Mouse (Mus musculus) thymus, adult 2 months (tissue): ENCODE measurements around the gene Cttnbp2.

Experiments used
- CTCF ChIP-seq: fragments of 200-500 bp; IDR thresholded peaks from 2 replicates; pipeline ENCODE4 v1.5.1; 2012; ENCODE audit warnings: mild to moderate bottlenecking, control low read depth, low read length, moderate library complexity, borderline replicate concordance; ENCODE audit not compliant: control insufficient read depth, poor library complexity, insufficient read depth; ENCODE audit errors: extremely low read depth
- POLR2A ChIP-seq: fragments of 200-500 bp; IDR thresholded peaks from 2 replicates; pipeline ENCODE4 v1.6.1; 2012; ENCODE audit warnings: mild to moderate bottlenecking, low read length, control low read depth, moderate library complexity; ENCODE audit not compliant: control insufficient read depth, poor library complexity, insufficient read depth; ENCODE audit errors: extremely low read depth

GRCm38 (mm10) chr6:18481781-18482180 is 32.9 kb downstream of the Cttnbp2 start:
- TF ChIP-seq CTCF (no peak), POLR2A (no peak)
